Mouse (Mus musculus): ENCODE measurements around the gene Atrn. TPM values are rescaled to one million over a fixed set of nuclear protein-coding genes. Genes with fewer than 3 reads are reported as not detected.

Atrn gene
- total RNA-seq, 2 experiments from 2014 or later: 24.3 to 25.5 TPM

DNA sequence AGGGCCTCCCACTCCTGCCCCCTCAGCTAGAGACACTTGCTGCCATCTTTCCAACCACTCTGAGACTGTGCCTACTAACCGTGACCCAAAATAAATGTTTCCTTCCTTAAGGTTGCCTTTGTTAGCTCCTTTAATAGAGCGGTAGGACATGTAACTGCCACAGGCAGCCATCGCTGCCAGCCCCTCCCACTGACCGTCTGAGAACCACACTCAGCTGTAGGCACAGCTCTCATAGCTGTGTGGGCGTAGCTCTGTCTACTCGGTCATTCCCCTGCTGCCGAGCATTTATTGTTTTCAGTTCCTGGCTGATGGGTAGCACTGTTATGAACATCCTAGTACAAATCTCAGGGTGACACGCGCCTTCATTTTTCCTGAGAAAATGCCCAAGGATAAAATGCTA, 160.0 kb downstream of the Atrn start:
- DNase-seq (ENCODE audit: low spot score in 2 of 2): no peak

GRCm38 (mm10) chr2:131067481-131067880, 161.2 kb downstream of the Atrn start:
- peak in 1 of 2 experiments; percentile 80 for DNase-seq (ENCODE audit: low spot score in 2 of 2)

DNA sequence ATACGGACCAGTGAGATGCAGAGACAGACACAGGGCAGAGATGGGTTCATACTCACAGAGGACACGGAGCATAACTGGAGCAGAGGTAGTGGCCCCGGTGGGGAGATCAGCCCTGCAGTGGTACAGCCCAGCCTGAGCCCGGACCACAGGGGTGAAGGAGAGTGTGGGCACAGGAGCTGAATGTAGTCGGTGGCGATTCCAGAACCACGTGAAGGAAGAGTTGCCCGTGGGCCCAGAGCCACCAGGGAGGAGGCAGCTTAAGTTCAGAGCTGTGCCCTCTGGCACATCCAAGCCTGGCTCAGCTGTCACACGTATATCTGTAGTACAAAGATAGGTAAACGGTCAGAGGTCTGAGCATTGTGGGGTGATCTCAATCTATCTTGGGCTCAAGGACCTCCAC, 166.2 kb downstream of the Atrn start:
- no peak for DNase-seq (ENCODE audit: low spot score in 2 of 2)

Small RNA genes within 50 kb of the gene (microRNA-seq; reads per million reads assigned to microRNA genes)
- gene Mir6973b: not detected

Other genes starting within 250 kb of the Atrn start
- gene Ddrgk1, start 241.8 kb upstream of the Atrn start, total RNA-seq (2021): 10 to 100 TPM; 77.2 to 85.1 TPM
- gene Itpa, start 238.9 kb upstream of the Atrn start, total RNA-seq (2021): 10 to 100 TPM; 21.5 to 22.8 TPM
- under 1 TPM; 0.23 to 0.32 TPM for gene Slc4a11, start 209.0 kb upstream of the Atrn start, total RNA-seq (2021)
- 10 to 100 TPM; 23.7 to 27.3 TPM for gene 4930402H24Rik, start 89 bp upstream of the Atrn start, total RNA-seq (2021)
- 1 to 10 TPM; 5.5 to 6.5 TPM for gene Gfra4, start 136.6 kb downstream of the Atrn start, total RNA-seq (2021)
- gene Adam33, start 157.3 kb downstream of the Atrn start, total RNA-seq (2021): 10 to 100 TPM; 13.2 to 15.2 TPM
- 1 to 10 TPM; 2.5 to 2.9 TPM for gene Siglec1, start 180.3 kb downstream of the Atrn start, total RNA-seq (2021)
- 10 to 100 TPM; 30.6 to 32.6 TPM for gene Hspa12b, start 220.8 kb downstream of the Atrn start, total RNA-seq (2021)
- not detected for gene Gm11037, start 227.0 kb downstream of the Atrn start, total RNA-seq (2021)

All from gastrocnemius, postnatal 4 days (tissue).